Mouse (Mus musculus) midbrain, embryonic 14.5 days (tissue): ENCODE results near the gene Mafk. TPM values are rescaled to one million over a fixed set of nuclear protein-coding genes. Genes with fewer than 3 reads are reported as not detected.

Source experiments
- ATAC-seq: fragments of 200-750 bp; cut with Nextera tagmentation; 2 replicates; pipeline ENCODE4 v1.8.0; 2017; ENCODE audit warnings: moderate number of reproducible peaks, moderate library complexity; ENCODE audit not compliant: low FRiP score, low TSS enrichment
- DNase-seq: peaks from one replicate; pipeline ENCODE4 v3.0.0-alpha.2; 2015
- H3K27ac ChIP-seq: fragments of 300-500 bp; sonication (generic); replicated peaks from 2 replicates; pipeline ENCODE4 v1.5.1; 2014; ENCODE audit warnings: mild to moderate bottlenecking, low read depth, low read length, moderate library complexity
- H3K27me3 ChIP-seq: fragments of 300-500 bp; sonication (generic); 2 replicates; pipeline ENCODE4 v1.6.1; 2014; ENCODE audit warnings: low read length, control low read depth, mixed read lengths; ENCODE audit not compliant: control insufficient read depth, insufficient read depth
- H3K36me3 ChIP-seq: fragments of 300-500 bp; sonication (generic); 2 replicates; pipeline ENCODE4 v1.6.1; 2014; ENCODE audit warnings: low read length, control low read depth; ENCODE audit not compliant: control insufficient read depth, insufficient read depth
- H3K4me1 ChIP-seq: fragments of 300-500 bp; sonication (generic); 2 replicates; pipeline ENCODE4 v1.6.1; 2014; ENCODE audit warnings: mild to moderate bottlenecking, antibody characterized with exemption, low read length, control low read depth; ENCODE audit not compliant: control insufficient read depth, insufficient read depth
- H3K4me2 ChIP-seq: fragments of 300-500 bp; sonication (generic); 2 replicates; pipeline ENCODE4 v1.6.1; 2014; ENCODE audit warnings: mild to moderate bottlenecking, low read length, moderate library complexity
- H3K4me3 ChIP-seq: fragments of 300-500 bp; sonication (generic); replicated peaks from 2 replicates; pipeline ENCODE4 v1.5.1; 2014; ENCODE audit warnings: low read depth, low read length
- H3K9ac ChIP-seq: fragments of 300-500 bp; sonication (generic); replicated peaks from 2 replicates; pipeline ENCODE4 v1.6.1; 2014; ENCODE audit warnings: mild to moderate bottlenecking, low read length, moderate library complexity
- H3K9me3 ChIP-seq: fragments of 300-500 bp; sonication (generic); 2 replicates; pipeline ENCODE4 v1.6.1; 2016; ENCODE audit warnings: low read length, control low read depth, mixed read lengths; ENCODE audit not compliant: control insufficient read depth
- WGBS: fragments of 180-500 bp; shearing (Covaris S2); extraction: QIAGEN DNeasy Blood & Tissue Kit; methylation state at CpG from one replicate; pipeline ENCODE4 v1.1.7; 2014; 5-methylcytosine and 5-hydroxymethylcytosine counted together
- polyA plus RNA-seq: library from polyadenylated mRNA; unstranded; fragments of >200 nt; fragmentation: Nextera tagmentation; extraction: Ambion mirVana; gene quantifications from 2 replicates; pipeline ENCODE4 v1.2.1, GENCODE M21; 2014

The Mafk gene
- polyA plus RNA-seq, 1 experiment from 2014 or later = 9.2 TPM

GRCm38 (mm10) chr5:139793338-139794089 lies 2.2 kb downstream of the Mafk start:
- H3K36me3 ChIP-seq = no peaks in the 10 kb centered on the region
- no peaks in the 10 kb centered on the region for H3K9me3 ChIP-seq
- H3K4me1 ChIP-seq = peaks cover 33% of the 10 kb centered on the region
- H3K4me3 ChIP-seq = no peak overlapping the region
- 80% methylated on average over 11 of the region's 11 CpGs for WGBS
- H3K27me3 ChIP-seq = no peaks in the 10 kb centered on the region
- DNase-seq (no peak), ATAC-seq (no peak)
- H3K9ac ChIP-seq = no peak overlapping the region
- no peak overlapping the region for H3K27ac ChIP-seq
- H3K4me2 ChIP-seq = no peak overlapping the region; the same call in 1 of the 2 replicates

DNA sequence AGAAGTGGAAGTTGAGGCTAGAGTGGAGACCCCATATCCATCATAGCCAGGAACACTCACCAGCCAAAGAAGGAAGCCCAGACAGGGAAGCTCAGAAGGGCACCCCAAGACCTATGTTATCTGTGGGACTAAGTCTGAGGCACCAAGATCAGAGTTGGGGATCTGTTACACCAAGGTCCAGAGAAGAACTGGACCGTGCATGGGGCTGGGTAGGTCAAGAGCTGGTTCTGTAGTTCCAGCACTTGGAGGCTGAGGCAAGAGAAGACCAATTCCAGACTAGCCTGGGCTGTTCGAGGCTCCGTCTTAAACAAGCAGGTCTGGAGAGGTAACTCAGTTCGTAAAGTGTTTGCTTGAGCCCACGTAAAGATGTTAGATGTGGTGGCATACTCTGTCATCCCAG lies 2.8 kb downstream of the Mafk start:
- Histone ChIP-seq H3K36me3 (no peaks in the 10 kb centered on the region), H3K9me3 (no peaks in the 10 kb centered on the region), H3K4me3 (no peak overlapping the region), H3K27ac (no peak overlapping the region), H3K4me2 (no peak overlapping the region), H3K4me1 (peaks cover 39% of the 10 kb centered on the region), H3K9ac (no peak overlapping the region), H3K27me3 (no peaks in the 10 kb centered on the region)
- DNase-seq (no peak), ATAC-seq (no peak)
- WGBS = 89% methylated on average over 5 of the region's 5 CpGs

- H3K27me3 ChIP-seq = no peaks in the 10 kb centered on the region
- no peak for ATAC-seq
- no peak overlapping the region for H3K4me2 ChIP-seq
- peaks cover 6% of the 10 kb centered on the region; the same call in 1 of the 2 replicates for H3K36me3 ChIP-seq
- H3K9me3 ChIP-seq = no peaks in the 10 kb centered on the region
- 77% methylated on average over 10 of the region's 10 CpGs for WGBS
- DNase-seq = no peak
- peaks cover 42% of the 10 kb centered on the region for H3K4me1 ChIP-seq
- H3K9ac ChIP-seq = no peak overlapping the region
- no peak overlapping the region for H3K4me3 ChIP-seq
- H3K27ac ChIP-seq = no peak overlapping the region
These were observed 3.6 kb downstream of the Mafk start for GRCm38 (mm10) chr5:139794938-139795337.

GRCm38 (mm10) chr5:139796001-139796620 lies 4.8 kb downstream of the Mafk start:
- Histone ChIP-seq H3K4me2 (no peak overlapping the region), H3K27ac (peak overlapping the region; percentile 97; the same call in 1 of the 2 replicates), H3K9ac (no peak overlapping the region), H3K9me3 (no peaks in the 10 kb centered on the region), H3K4me1 (peaks cover 42% of the 10 kb centered on the region), H3K4me3 (no peak overlapping the region), H3K36me3 (peaks cover 18% of the 10 kb centered on the region), H3K27me3 (no peaks in the 10 kb centered on the region)
- no peak for ATAC-seq
- 82% methylated on average over 9 of the region's 9 CpGs for WGBS
- no peak for DNase-seq

DNA sequence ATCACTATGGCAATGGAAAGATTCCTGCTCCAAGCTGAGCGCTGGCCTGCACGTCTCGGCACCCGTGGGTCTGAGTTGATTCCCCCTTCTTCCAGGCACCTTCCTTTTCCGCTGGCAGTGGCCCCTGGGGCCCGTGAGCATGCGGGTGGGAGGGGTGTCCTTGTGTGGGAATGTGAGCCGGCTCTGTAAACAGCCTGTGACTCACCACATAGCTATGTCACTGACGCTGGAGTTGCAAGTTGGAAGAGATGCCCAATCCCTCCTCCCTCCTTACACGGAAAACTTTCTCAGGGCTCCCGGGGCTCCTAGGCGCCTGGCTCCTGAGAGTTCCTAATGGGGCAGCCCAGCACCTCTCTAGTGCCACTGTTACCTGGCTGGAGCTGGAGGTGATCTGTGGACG lies 5.6 kb downstream of the Mafk start:
- H3K9ac ChIP-seq = peak overlapping the region; percentile 55; the same call in 1 of the 2 replicates

GRCm38 (mm10) chr5:139797473-139798167 lies 6.3 kb downstream of the Mafk start:
- Histone ChIP-seq H3K27ac (peak overlapping the region; percentile 97), H3K4me1 (peaks cover 34% of the 10 kb centered on the region), H3K27me3 (no peaks in the 10 kb centered on the region), H3K4me3 (peak overlapping the region; percentile 40), H3K4me2 (peak overlapping the region; percentile 83), H3K9ac (peak overlapping the region; percentile 55), H3K36me3 (peaks cover 25% of the 10 kb centered on the region), H3K9me3 (no peaks in the 10 kb centered on the region)
- ATAC-seq (peak; percentile 91), DNase-seq (peak; percentile 97)
- WGBS = 11% methylated on average over 11 of the region's 11 CpGs

More for the DNA sequence above, 5.6 kb downstream of the Mafk start:
- peak overlapping the region; percentile 97 for H3K27ac ChIP-seq
- ATAC-seq = peak; percentile 2; the same call in 1 of the 2 replicates
- H3K4me2 ChIP-seq = peak overlapping the region; percentile 83
- peak; percentile 54 for DNase-seq
- peaks cover 23% of the 10 kb centered on the region for H3K36me3 ChIP-seq
- H3K27me3 ChIP-seq = no peaks in the 10 kb centered on the region
- H3K9me3 ChIP-seq = no peaks in the 10 kb centered on the region
- 20% methylated on average over 13 of the region's 13 CpGs for WGBS
- H3K4me1 ChIP-seq = peaks cover 41% of the 10 kb centered on the region
- H3K4me3 ChIP-seq = 0 out of 2 replicates have a peak overlapping the region, but pooled peaks have one; percentile 40

- 23% methylated on average over 12 of the region's 12 CpGs for WGBS
- H3K4me3 ChIP-seq = peak overlapping the region; percentile 40
- DNase-seq (peak; percentile 65), ATAC-seq (no peak; the same call in 1 of the 2 replicates)
- H3K9ac ChIP-seq = peak overlapping the region; percentile 55
- H3K36me3 ChIP-seq = peaks cover 25% of the 10 kb centered on the region
- H3K4me1 ChIP-seq = peaks cover 31% of the 10 kb centered on the region
- H3K9me3 ChIP-seq = no peaks in the 10 kb centered on the region
- H3K4me2 ChIP-seq = peak overlapping the region; percentile 83
- peak overlapping the region; percentile 97 for H3K27ac ChIP-seq
- H3K27me3 ChIP-seq = no peaks in the 10 kb centered on the region
These were observed 7.0 kb downstream of the Mafk start for GRCm38 (mm10) chr5:139798168-139798900.

- Histone ChIP-seq H3K27me3 (no peaks in the 10 kb centered on the region), H3K4me2 (peak overlapping the region; percentile 83), H3K36me3 (peaks cover 25% of the 10 kb centered on the region), H3K4me3 (no peak overlapping the region), H3K4me1 (peaks cover 36% of the 10 kb centered on the region), H3K9me3 (no peaks in the 10 kb centered on the region), H3K27ac (peak overlapping the region; percentile 32; the same call in 1 of the 2 replicates), H3K9ac (peak overlapping the region; percentile 55; the same call in 1 of the 2 replicates)
- no peak for ATAC-seq
- DNase-seq = no peak
- WGBS = 93% methylated on average over 9 of the region's 9 CpGs
These were observed 7.7 kb downstream of the Mafk start for GRCm38 (mm10) chr5:139799041-139799440.
